Mouse (Mus musculus) MEL (cell line): ENCODE measurements around the gene Kcnj6. TPM values are rescaled to one million over a fixed set of nuclear protein-coding genes. Genes with fewer than 3 reads are reported as not detected.

Source experiments
- DNase-seq: peaks from one replicate; pipeline ENCODE4 v3.0.0; 2011; ENCODE audit warnings: low read depth, low spot score
- H3K27ac ChIP-seq: 2 replicates; pipeline ENCODE4 v1.5.1; 2012; ENCODE audit warnings: low read depth, mild to moderate bottlenecking, control low read depth, low read length, moderate library complexity; ENCODE audit not compliant: control insufficient read depth
- H3K27me3 ChIP-seq, 2 experiments: fragments of 150-350 bp in 1 of 2; sonication (generic) in 1 of 2; 2 replicates each; pipeline ENCODE4 v1.6.1; 2012; ENCODE audit warnings: low read length in 2 of 2, mild to moderate bottlenecking in 2 of 2, improper control_type of control experiment in 1 of 2, moderate library complexity in 1 of 2; ENCODE audit not compliant: insufficient read depth in 2 of 2, control insufficient read depth in 1 of 2
- H3K36me3 ChIP-seq, 2 experiments: 2 replicates each; pipeline ENCODE4 v1.6.1; 2012 to 2014; ENCODE audit warnings: low read length in 2 of 2, improper control_type of control experiment in 1 of 2, inconsistent platforms in 1 of 2, mild to moderate bottlenecking in 1 of 2; ENCODE audit not compliant: insufficient read depth in 2 of 2, control insufficient read depth in 1 of 2
- H3K4me1 ChIP-seq, 2 experiments: fragments of 150-350 bp in 1 of 2; sonication (generic) in 1 of 2; 2 replicates each; pipeline ENCODE4 v1.6.1; 2012; ENCODE audit warnings: low read length in 2 of 2, improper control_type of control experiment in 1 of 2, mild to moderate bottlenecking in 1 of 2; ENCODE audit not compliant: insufficient read depth in 2 of 2, control insufficient read depth in 1 of 2
- H3K4me3 ChIP-seq, 2 experiments: fragments of 150-350 bp in 1 of 2; sonication (generic) in 1 of 2; 2 replicates each; pipeline ENCODE4 v1.5.1; 2012; ENCODE audit warnings: low read depth in 2 of 2, low read length in 2 of 2, mild to moderate bottlenecking in 2 of 2, moderate library complexity in 2 of 2, control low read depth in 1 of 2, improper control_type of control experiment in 1 of 2; ENCODE audit not compliant: control insufficient read depth in 1 of 2, insufficient read depth in 1 of 2
- H3K79me2 ChIP-seq: 2 replicates; pipeline ENCODE4 v1.6.1; 2012; ENCODE audit warnings: mild to moderate bottlenecking, low read length, moderate library complexity; ENCODE audit not compliant: control insufficient read depth, poor library complexity, insufficient read depth
- H3K9ac ChIP-seq: 2 replicates; pipeline ENCODE4 v1.6.1; 2012; ENCODE audit warnings: low read depth, mild to moderate bottlenecking, control low read depth, low read length, moderate library complexity; ENCODE audit not compliant: control insufficient read depth, poor library complexity, severe bottlenecking
- H3K9me3 ChIP-seq: fragments of 150-350 bp; sonication (generic); replicated peaks from 2 replicates; pipeline ENCODE4 v1.6.1; 2012; ENCODE audit warnings: mild to moderate bottlenecking, low read length, improper control_type of control experiment, moderate library complexity; ENCODE audit not compliant: insufficient read depth
- BHLHE40 ChIP-seq: IDR thresholded peaks from 2 replicates; pipeline ENCODE4 v1.6.1; 2012; ENCODE audit warnings: low read depth, mild to moderate bottlenecking, inconsistent platforms, low read length, improper control_type of control experiment, borderline replicate concordance
- CHD2 ChIP-seq: IDR thresholded peaks from 2 replicates; pipeline ENCODE4 v1.6.1; 2011; ENCODE audit warnings: low read length, improper control_type of control experiment
- CTCF ChIP-seq, 3 experiments: IDR thresholded peaks in 2 of 3; conservative IDR thresholded peaks in 1 of 3; 2 replicates each; pipeline ENCODE4 v1.5.1; 2011 to 2012; ENCODE audit warnings: low read length in 3 of 3, low read depth in 2 of 3, mild to moderate bottlenecking in 2 of 3, improper control_type of control experiment in 1 of 3, inconsistent platforms in 1 of 3, mixed read lengths in 1 of 3, moderate library complexity in 1 of 3; ENCODE audit not compliant: control insufficient read depth in 1 of 3, insufficient read depth in 1 of 3, poor library complexity in 1 of 3, severe bottlenecking in 1 of 3
- E2F4 ChIP-seq: IDR thresholded peaks from 2 replicates; pipeline ENCODE4 v1.6.1; 2011; ENCODE audit warnings: low read depth, low read length, improper control_type of control experiment, borderline replicate concordance
- ETS1 ChIP-seq: IDR thresholded peaks from 2 replicates; pipeline ENCODE4 v1.6.1; 2012; ENCODE audit warnings: low read depth, mild to moderate bottlenecking, inconsistent platforms, low read length, improper control_type of control experiment, moderate library complexity
- JUND ChIP-seq: IDR thresholded peaks from 2 replicates; pipeline ENCODE4 v1.6.1; 2011; ENCODE audit warnings: low read depth, mild to moderate bottlenecking, improper control_type of control experiment, low read length
- KAT2A ChIP-seq: conservative IDR thresholded peaks from 2 replicates; pipeline ENCODE4 v1.6.1; 2012; ENCODE audit warnings: low read depth, low read length, improper control_type of control experiment, inconsistent platforms
- MAFK ChIP-seq: IDR thresholded peaks from 2 replicates; pipeline ENCODE4 v1.6.1; 2011; ENCODE audit warnings: low read depth, mild to moderate bottlenecking, low read length, improper control_type of control experiment, borderline replicate concordance
- MAX ChIP-seq: IDR thresholded peaks from 2 replicates; pipeline ENCODE4 v1.6.1; 2011; ENCODE audit warnings: low read length, improper control_type of control experiment
- MEF2A ChIP-seq: IDR thresholded peaks from 2 replicates; pipeline ENCODE4 v1.6.1; 2014; ENCODE audit warnings: low read depth, mild to moderate bottlenecking, inconsistent platforms, low read length, improper control_type of control experiment; ENCODE audit not compliant: poor library complexity, insufficient replicate concordance, severe bottlenecking; ENCODE audit errors: extremely low read depth
- MXI1 ChIP-seq: IDR thresholded peaks from 2 replicates; pipeline ENCODE4 v1.6.1; 2011; ENCODE audit warnings: mild to moderate bottlenecking, low read depth, low read length, improper control_type of control experiment
- MYB ChIP-seq: IDR thresholded peaks from 2 replicates; pipeline ENCODE4 v1.6.1; 2011; ENCODE audit warnings: mild to moderate bottlenecking, low read depth, low read length, improper control_type of control experiment
- POLR2A ChIP-seq, 2 experiments: IDR thresholded peaks; 2 replicates each; pipeline ENCODE4 v1.6.1; 2011 to 2012; ENCODE audit warnings: low read length in 2 of 2, mild to moderate bottlenecking in 2 of 2, control low read depth in 1 of 2, improper control_type of control experiment in 1 of 2, low read depth in 1 of 2, moderate library complexity in 1 of 2; ENCODE audit not compliant: control insufficient read depth in 1 of 2, insufficient read depth in 1 of 2, poor library complexity in 1 of 2
- POLR2AphosphoS2 ChIP-seq: IDR thresholded peaks from 2 replicates; pipeline ENCODE4 v1.6.1; 2011; ENCODE audit warnings: low read length, improper control_type of control experiment
- POLR2AphosphoS5 ChIP-seq: IDR thresholded peaks from 2 replicates; pipeline ENCODE4 v1.6.1; 2012; ENCODE audit warnings: low read depth, borderline replicate concordance, mild to moderate bottlenecking, inconsistent platforms, low read length, moderate library complexity, mixed read lengths
- RAD21 ChIP-seq: IDR thresholded peaks from 2 replicates; pipeline ENCODE4 v1.6.1; 2011; ENCODE audit warnings: mild to moderate bottlenecking, low read depth, low read length, improper control_type of control experiment
- RCOR1 ChIP-seq: IDR thresholded peaks from 2 replicates; pipeline ENCODE4 v1.6.1; 2012; ENCODE audit warnings: low read depth, mild to moderate bottlenecking, inconsistent platforms, low read length, improper control_type of control experiment
- SMC3 ChIP-seq: IDR thresholded peaks from 2 replicates; pipeline ENCODE4 v1.6.1; 2011; ENCODE audit warnings: low read depth, low read length, improper control_type of control experiment
- TCF12 ChIP-seq: IDR thresholded peaks from 2 replicates; pipeline ENCODE4 v1.6.1; 2014; ENCODE audit warnings: low read depth, mild to moderate bottlenecking, inconsistent platforms, low read length, improper control_type of control experiment, moderate library complexity
- USF2 ChIP-seq, 2 experiments: IDR thresholded peaks; 2 replicates each; pipeline ENCODE4 v1.6.1; 2011 to 2012; ENCODE audit warnings: improper control_type of control experiment in 2 of 2, low read length in 2 of 2, borderline replicate concordance in 1 of 2, inconsistent platforms in 1 of 2, low read depth in 1 of 2, mild to moderate bottlenecking in 1 of 2; ENCODE audit not compliant: insufficient read depth in 1 of 2
- ZC3H11A ChIP-seq: IDR thresholded peaks from 2 replicates; pipeline ENCODE4 v1.6.1; 2012; ENCODE audit warnings: low read depth, mild to moderate bottlenecking, inconsistent platforms, low read length, improper control_type of control experiment
- ZMIZ1 ChIP-seq: IDR thresholded peaks from 2 replicates; pipeline ENCODE4 v1.6.1; 2012; ENCODE audit warnings: low read depth, mild to moderate bottlenecking, inconsistent platforms, low read length, improper control_type of control experiment, moderate library complexity
- ZNF384 ChIP-seq: IDR thresholded peaks from 2 replicates; pipeline ENCODE4 v1.6.1; 2012; ENCODE audit warnings: low read depth, mild to moderate bottlenecking, inconsistent platforms, low read length, improper control_type of control experiment
- polyA plus RNA-seq, 2 experiments: library from polyadenylated mRNA; stranded (reverse) in 1 of 2; unstranded in 1 of 2; fragments of >175 nt in 1 of 2; fragments of >200 nt in 1 of 2; gene quantifications; 2 replicates each; pipeline versions ENCODE4 v1.2.1 to v1.2.4; 2012; ENCODE audit warnings: low replicate concordance in 2 of 2, low read depth in 1 of 2; ENCODE audit not compliant: insufficient read length in 2 of 2, insufficient read depth in 1 of 2, missing spikeins in 1 of 2
- total RNA-seq: library from RNA; depleted of rRNA; stranded (reverse); fragments of 300-350 nt; gene quantifications from 2 replicates; pipeline ENCODE4 v1.2.3, GENCODE M21; 2012

The Kcnj6 gene
- total and polyA plus RNA-seq, 3 experiments: not detected

DNA sequence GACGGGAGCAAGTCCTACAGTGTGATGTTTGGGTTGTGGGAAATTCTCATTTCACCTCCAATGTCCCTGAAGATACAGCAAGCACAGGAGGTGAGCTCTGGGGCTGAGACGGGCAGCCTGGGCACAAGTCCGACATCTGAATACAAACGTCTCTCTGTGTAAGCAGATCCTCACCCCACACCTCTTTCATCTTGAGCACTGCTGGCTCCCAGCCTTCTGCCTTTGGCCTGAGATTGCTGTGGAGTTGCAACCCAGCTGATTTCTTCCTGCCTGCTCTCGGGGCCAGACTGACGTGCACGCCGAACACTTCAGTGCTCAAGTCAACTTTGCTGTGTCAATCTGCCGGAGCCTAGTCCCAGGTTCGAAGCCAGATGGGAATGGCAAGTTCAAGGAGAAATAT is 244.7 kb downstream of the Kcnj6 start:
- Histone ChIP-seq H3K79me2 (no peaks in the 10 kb centered on the region), H3K9me3 (no peaks in the 10 kb centered on the region), H3K36me3 (no peaks in the 10 kb centered on the region)
- TF ChIP-seq ZC3H11A: no peak
- no peak for TF ChIP-seq JUND
- no peak for TF ChIP-seq BHLHE40
- TF ChIP-seq USF2 (IDR thresholded peaks at IDR 0.05; ENCODE audit: borderline replicate concordance in 1 of 2, insufficient read depth in 1 of 2, low read depth in 1 of 2, low read length in 2 of 2): no peak
- TF ChIP-seq MEF2A: no peak
- TF ChIP-seq POLR2AphosphoS2: no peak
- TF ChIP-seq RAD21: no peak
- TF ChIP-seq MYB: no peak
- TF ChIP-seq RCOR1: no peak
- no peak for TF ChIP-seq POLR2AphosphoS5
- TF ChIP-seq MXI1: no peak
- TF ChIP-seq TCF12: no peak
- TF ChIP-seq KAT2A: no peak
- TF ChIP-seq ZMIZ1: no peak
- no peak for TF ChIP-seq MAFK
- no peak for TF ChIP-seq ZNF384
- TF ChIP-seq CHD2: no peak
- no peak for TF ChIP-seq POLR2A (IDR thresholded peaks at IDR 0.05; ENCODE audit: control insufficient read depth in 1 of 2, insufficient read depth in 1 of 2, low read depth in 1 of 2, low read length in 2 of 2, poor library complexity in 1 of 2)
- no peak for TF ChIP-seq MAX
- TF ChIP-seq, all 39 proteins: peak for 0
- Histone ChIP-seq H3K27me3 (peaks cover 0 to 2% of the 10 kb centered on the region in 2 experiments; a peak in 2 of 4 replicates), H3K4me3 (no peak overlapping the region), H3K27ac (no peak overlapping the region), H3K9ac (no peak overlapping the region), H3K4me1 (no peaks in the 10 kb centered on the region)
- no peak for DNase-seq

DNA sequence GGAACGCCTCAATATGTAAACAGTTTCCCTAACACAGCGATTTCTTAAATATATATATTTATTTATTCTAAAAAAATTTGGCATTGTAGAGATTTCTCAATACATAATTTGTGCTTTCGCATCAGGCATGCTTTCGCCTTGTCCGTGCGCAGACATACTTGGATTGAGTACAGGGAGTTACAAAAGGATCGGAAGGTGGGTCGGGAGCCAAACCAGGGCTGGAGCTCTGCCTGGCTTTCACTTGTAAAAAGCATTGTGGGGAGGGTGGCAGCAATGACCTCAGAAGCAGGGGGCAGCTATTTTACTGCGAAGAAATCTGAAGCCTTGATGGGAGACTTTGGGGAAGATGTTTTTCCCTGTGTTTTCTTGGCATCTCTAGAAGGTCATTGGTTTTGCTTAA is 252.5 kb downstream of the Kcnj6 start:
- no peak overlapping the region for H3K27ac ChIP-seq
- no peaks in the 10 kb centered on the region for H3K36me3 ChIP-seq
- no peak for DNase-seq
- H3K79me2 ChIP-seq: no peaks in the 10 kb centered on the region
- H3K27me3 ChIP-seq: peaks cover 0 to 3% of the 10 kb centered on the region in 2 experiments; a peak in 1 of 4 replicates
- no peak overlapping the region for H3K9ac ChIP-seq
- no peaks in the 10 kb centered on the region for H3K9me3 ChIP-seq
- no peak overlapping the region for H3K4me3 ChIP-seq
- no peaks in the 10 kb centered on the region for H3K4me1 ChIP-seq
- TF ChIP-seq E2F4 (no peak), SMC3 (no peak), BHLHE40 (no peak), CTCF (IDR thresholded peaks at IDR 0.05 in 2 of 3, conservative IDR thresholded peaks at IDR 0.05 in 1 of 3; ENCODE audit: control insufficient read depth in 1 of 3, insufficient read depth in 1 of 3, low read depth in 2 of 3, low read length in 3 of 3, poor library complexity in 1 of 3, severe bottlenecking in 1 of 3) (no peak), ETS1 (no peak), ZC3H11A (no peak), USF2 (IDR thresholded peaks at IDR 0.05; ENCODE audit: borderline replicate concordance in 1 of 2, insufficient read depth in 1 of 2, low read depth in 1 of 2, low read length in 2 of 2) (no peak)
